7 mouse cellular contexts compared by ENCODE assay signal in the genomic region with DNA sequence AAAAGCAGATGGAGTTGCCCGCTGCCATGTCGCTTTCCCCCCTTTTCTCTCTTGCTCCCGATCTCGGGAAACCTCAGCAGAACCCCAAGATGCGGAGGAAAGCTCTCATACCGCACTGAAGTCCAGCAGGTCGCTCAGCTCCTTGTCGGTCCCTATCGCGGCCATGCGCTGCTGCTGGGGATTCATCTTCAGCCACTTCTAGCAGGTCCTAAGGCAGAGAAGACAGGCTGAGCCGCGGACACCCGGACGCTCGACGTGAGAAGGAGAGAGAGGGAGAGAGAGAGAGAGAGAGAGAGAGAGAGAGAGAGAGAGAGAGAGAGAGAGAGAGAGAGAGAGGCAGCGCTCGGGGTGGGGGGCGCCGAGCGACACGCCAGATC. TPM values are rescaled to one million over a fixed set of nuclear protein-coding genes. Genes with fewer than 3 reads are reported as not detected.
DNase-seq lines count a peak whose midpoint lies in the region; ATAC-seq and TF ChIP-seq lines count a peak whose summit lies in the region.

No protein-coding gene starts in this region.

- H3K9ac ChIP-seq in heart, embryonic 16.5 days (ENCODE audit: low read length), result peak overlapping the region; percentile 100
- H3K9ac ChIP-seq in lung, postnatal 0 days (replicated peaks; ENCODE audit: low read depth), result peak overlapping the region; percentile 100

- peak; percentile 29 for DNase-seq in G1E (ENCODE audit: low spot score)
- peak; percentile 13 to 58 for DNase-seq in layer of hippocampus, adult 18-20 months (ENCODE audit: low spot score in 2 of 2)
- DNase-seq in lung, postnatal 0 days (ENCODE audit: low spot score), result peak; percentile 54
- DNase-seq in retina, embryonic 14.5 days (ENCODE audit: low spot score), result peak; percentile 63

- TF ChIP-seq CTCF in G1E (IDR thresholded peaks at IDR 0.05; ENCODE audit: low read depth, low read length), result no peak
- no peak for TF ChIP-seq CTCF in bone marrow macrophage, adult 2 months (IDR thresholded peaks at IDR 0.05; ENCODE audit: low read depth, low read length)
- no peak for TF ChIP-seq CTCF in lung, postnatal 0 days (IDR thresholded peaks at IDR 0.05)

- no peak for TF ChIP-seq POLR2A in bone marrow macrophage, adult 2 months (IDR thresholded peaks at IDR 0.05; ENCODE audit: borderline replicate concordance, low read depth, low read length)

- peak overlapping the region; percentile 33; the same call in 1 of the 2 replicates for H3K27ac ChIP-seq in bone marrow macrophage, adult 2 months (ENCODE audit: insufficient read depth, low read depth, low read length)
- H3K27ac ChIP-seq in heart, embryonic 16.5 days (ENCODE audit: low read length), result peak overlapping the region; percentile 97
- peak overlapping the region; percentile 95 for H3K27ac ChIP-seq in lung, postnatal 0 days (ENCODE audit: low read length)

- H3K4me1 ChIP-seq in G1E (ENCODE audit: insufficient read depth, low read depth, low read length), result peaks cover 22% of the 10 kb centered on the region
- H3K4me1 ChIP-seq in bone marrow macrophage, adult 2 months (ENCODE audit: control insufficient read depth, insufficient read depth, low read length), result peaks cover 4% of the 10 kb centered on the region; the same call in 1 of the 2 replicates
- H3K4me1 ChIP-seq in heart, embryonic 16.5 days (ENCODE audit: control insufficient read depth, insufficient read depth, low read length), result peaks cover 13% of the 10 kb centered on the region
- no peaks in the 10 kb centered on the region for H3K4me1 ChIP-seq in lung, postnatal 0 days (ENCODE audit: insufficient read depth, low read depth, low read length)

- TF ChIP-seq EP300 in lung, postnatal 0 days (IDR thresholded peaks at IDR 0.05), result no peak

- no peaks in the 10 kb centered on the region for H3K27me3 ChIP-seq in G1E (ENCODE audit: insufficient read depth, low read length)
- H3K27me3 ChIP-seq in heart, embryonic 16.5 days (ENCODE audit: control insufficient read depth, insufficient read depth, low read length), result no peaks in the 10 kb centered on the region
- H3K27me3 ChIP-seq in lung, postnatal 0 days (replicated peaks; ENCODE audit: insufficient read depth, low read length), result no peaks in the 10 kb centered on the region

- no peaks in the 10 kb centered on the region for H3K9me3 ChIP-seq in G1E (replicated peaks)
- H3K9me3 ChIP-seq in heart, embryonic 16.5 days (replicated peaks; ENCODE audit: control insufficient read depth, low read length), result no peaks in the 10 kb centered on the region
- H3K9me3 ChIP-seq in lung, postnatal 0 days (ENCODE audit: low read length), result no peaks in the 10 kb centered on the region

- H3K36me3 ChIP-seq in G1E (replicated peaks), result peaks cover 15% of the 10 kb centered on the region
- H3K36me3 ChIP-seq in heart, embryonic 16.5 days (ENCODE audit: control insufficient read depth, insufficient read depth), result no peaks in the 10 kb centered on the region
- H3K36me3 ChIP-seq in lung, postnatal 0 days (ENCODE audit: insufficient read depth, low read length), result no peaks in the 10 kb centered on the region

- H3K4me3 ChIP-seq in G1E (ENCODE audit: low read depth, low read length), result peak overlapping the region; percentile 92
- H3K4me3 ChIP-seq in bone marrow macrophage, adult 2 months (ENCODE audit: insufficient read depth, low read length), result peak overlapping the region; percentile 99
- peak overlapping the region; percentile 98 for H3K4me3 ChIP-seq in heart, embryonic 16.5 days (ENCODE audit: low read length)
- H3K4me3 ChIP-seq in lung, postnatal 0 days (ENCODE audit: low read depth, low read length), result peak overlapping the region; percentile 100

- peak overlapping the region; percentile 92 for H3K4me2 ChIP-seq in heart, embryonic 16.5 days (ENCODE audit: low read depth, low read length)
- H3K4me2 ChIP-seq in lung, postnatal 0 days (replicated peaks; ENCODE audit: low read depth, low read length), result peak overlapping the region; percentile 66

- WGBS in heart, embryonic 16.5 days, result under 1% methylated on average over 23 of the region's 23 CpGs
- WGBS in lung, postnatal 0 days, result under 1% methylated on average over 12 of the region's 23 CpGs

- no peak; the same call in 1 of the 2 replicates for ATAC-seq in G1E (ENCODE audit: extremely low read depth, insufficient number of reproducible peaks, low FRiP score, poor library complexity, severe bottlenecking)
- peak; percentile 69 for ATAC-seq in erythroblast, adult 5-6 weeks (replicated peaks; ENCODE audit: low FRiP score, poor library complexity, severe bottlenecking)
- ATAC-seq in heart, embryonic 16.5 days (replicated peaks; ENCODE audit: extremely low read depth, insufficient read depth, low FRiP score), result 0 out of 2 replicates have a peak, but pooled peaks have one; percentile 41
- peak; percentile 23 for ATAC-seq in lung, postnatal 0 days

RNA-seq across cellular contexts. Expression of gene Tcf12, which starts 1.1 kb away (rescaled TPM):
- 329 and 366 TPM in 2 replicates for total RNA-seq in G1E (2014; fragmentation: Nextera tagmentation)
- total RNA-seq in G1E (2017), result 76.1 and 80.7 TPM in 2 replicates
- polyA plus RNA-seq in G1E (2012), result 34.7 and 49.3 TPM in 2 replicates
- 30.8 and 31.5 TPM in 2 replicates for polyA plus RNA-seq in bone marrow macrophage, adult 2 months (2012; ENCODE audit: insufficient read depth, insufficient read length, missing spikeins)
- 22.1 and 28.8 TPM in 2 replicates for total RNA-seq in erythroblast, adult 5-6 weeks (2015; ENCODE audit: low replicate concordance)
- total RNA-seq in erythroblast, adult 5-6 weeks (2017; ENCODE audit: low replicate concordance), result 7.8 and 10.9 TPM in 2 replicates
- polyA plus RNA-seq in heart, embryonic 16.5 days (2015; fragmentation: Nextera tagmentation; extraction: Ambion mirVana), result 30.7 and 32.3 TPM in 2 replicates
- 10 to 100 TPM; 54.7 to 57.8 TPM for total RNA-seq in layer of hippocampus, adult 18-20 months (2021)
- 32.1 and 34.1 TPM in 2 replicates for polyA plus RNA-seq in lung, postnatal 0 days (2015; fragmentation: Nextera tagmentation; extraction: Ambion mirVana)

Comparison
In these comparisons a context has a peak if more than half of its experiments do, and no peak if none do; other contexts are left out.
1. H3K27ac ChIP-seq: peak in every context shown above with its lines; median percentile 97 in heart, embryonic 16.5 days; 95 in lung, postnatal 0 days; 33 in bone marrow macrophage, adult 2 months.